Mouse (Mus musculus) midbrain, embryonic 11.5 days (tissue): ENCODE results near the gene Slc5a11. TPM values are rescaled to one million over a fixed set of nuclear protein-coding genes. Genes with fewer than 3 reads are reported as not detected.

Experiments used
- ATAC-seq: fragments of 200-750 bp; cut with Nextera tagmentation; 2 replicates; pipeline ENCODE4 v1.8.0; 2017; ENCODE audit warnings: moderate TSS enrichment, moderate library complexity; ENCODE audit not compliant: low FRiP score
- DNase-seq: peaks from one replicate; pipeline ENCODE4 v3.0.0; 2015; ENCODE audit warnings: low spot score; ENCODE audit errors: missing footprints
- H3K27ac ChIP-seq: fragments of 300-500 bp; sonication (generic); 2 replicates; pipeline ENCODE4 v1.5.1; 2014; ENCODE audit warnings: low read depth, low read length
- H3K27me3 ChIP-seq: fragments of 300-500 bp; sonication (generic); 2 replicates; pipeline ENCODE4 v1.6.1; 2014; ENCODE audit warnings: mild to moderate bottlenecking, low read length, moderate library complexity, mixed read lengths; ENCODE audit not compliant: control insufficient read depth, insufficient read depth
- H3K36me3 ChIP-seq: fragments of 300-500 bp; sonication (generic); 2 replicates; pipeline ENCODE4 v1.6.1; 2014; ENCODE audit warnings: mild to moderate bottlenecking, low read length, moderate library complexity, mixed read lengths; ENCODE audit not compliant: control insufficient read depth, insufficient read depth
- H3K4me1 ChIP-seq: fragments of 300-500 bp; sonication (generic); 2 replicates; pipeline ENCODE4 v1.6.1; 2014; ENCODE audit warnings: low read length; ENCODE audit not compliant: control insufficient read depth, insufficient read depth
- H3K4me2 ChIP-seq: fragments of 300-500 bp; sonication (generic); 2 replicates; pipeline ENCODE4 v1.6.1; 2014; ENCODE audit warnings: mild to moderate bottlenecking, moderate library complexity
- H3K4me3 ChIP-seq: fragments of 300-500 bp; sonication (generic); 2 replicates; pipeline ENCODE4 v1.5.1; 2014; ENCODE audit warnings: low read depth, low read length
- H3K9ac ChIP-seq: fragments of 300-500 bp; sonication (generic); 2 replicates; pipeline ENCODE4 v1.6.1; 2014; ENCODE audit warnings: low read length
- H3K9me3 ChIP-seq: fragments of 300-500 bp; sonication (generic); 2 replicates; pipeline ENCODE4 v1.6.1; 2016; ENCODE audit warnings: low read length; ENCODE audit not compliant: control insufficient read depth
- WGBS: fragments of 180-500 bp; shearing (Covaris S2); extraction: QIAGEN DNeasy Blood & Tissue Kit; methylation state at CpG from one replicate; pipeline ENCODE4 v1.1.7; 2014; 5-methylcytosine and 5-hydroxymethylcytosine counted together
- polyA plus RNA-seq: library from polyadenylated mRNA; unstranded; fragments of >200 nt; fragmentation: Nextera tagmentation; extraction: Ambion mirVana; gene quantifications from 2 replicates; pipeline ENCODE4 v1.2.1, GENCODE M21; 2014

The Slc5a11 gene
- polyA plus RNA-seq, 1 experiment from 2014 or later = 0.07 TPM

DNA sequence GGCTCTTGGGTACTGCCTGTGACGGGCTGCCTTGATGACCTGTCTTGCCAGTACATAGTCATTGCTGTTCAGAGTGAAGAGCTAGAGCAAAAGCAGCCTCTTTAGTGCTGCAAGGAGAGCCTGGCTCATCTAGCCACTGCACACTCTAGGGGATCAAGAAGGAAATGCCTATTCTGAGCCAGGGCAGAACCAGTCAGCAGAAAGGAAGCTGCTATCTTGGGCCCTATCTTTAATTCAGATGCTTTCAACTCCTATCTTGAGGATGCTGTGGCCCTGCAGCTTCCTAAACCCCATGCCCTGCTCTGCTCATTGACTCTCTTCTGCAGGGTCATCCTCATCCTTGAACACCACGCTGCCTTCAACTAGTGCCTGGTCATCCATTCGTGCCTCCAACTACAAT is 26.1 kb upstream of the Slc5a11 start:
- Histone ChIP-seq H3K9ac (no peak overlapping the region), H3K4me2 (no peak overlapping the region), H3K9me3 (no peaks in the 10 kb centered on the region), H3K4me1 (no peaks in the 10 kb centered on the region), H3K4me3 (no peak overlapping the region), H3K27me3 (no peaks in the 10 kb centered on the region), H3K27ac (no peak overlapping the region), H3K36me3 (peaks cover 37% of the 10 kb centered on the region)
- DNase-seq (no peak), ATAC-seq (no peak)
- 90% methylated on average over 3 of the region's 3 CpGs for WGBS

DNA sequence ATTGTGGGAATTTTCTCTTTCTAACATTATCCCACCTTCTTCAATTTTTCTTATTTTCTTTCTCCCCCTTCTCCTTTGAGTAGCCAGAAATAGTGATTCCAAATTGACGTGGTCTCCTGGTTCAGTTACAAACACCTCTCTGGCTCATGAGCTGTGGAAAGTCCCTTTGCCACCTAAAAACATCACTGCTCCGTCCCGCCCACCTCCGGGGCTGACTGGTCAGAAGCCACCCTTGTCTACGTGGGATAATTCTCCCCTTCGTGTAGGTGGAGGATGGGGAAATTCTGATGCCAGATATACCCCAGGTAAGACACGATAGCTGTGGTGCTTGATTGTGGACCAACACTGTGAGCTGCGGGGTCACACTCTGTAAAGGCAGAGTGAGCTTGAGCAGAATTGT is 24.8 kb upstream of the Slc5a11 start:
- ATAC-seq = no peak
- 96% methylated on average over 8 of the region's 8 CpGs for WGBS

GRCm38 (mm10) chr7:123191731-123192130 is 22.8 kb upstream of the Slc5a11 start:
- Histone ChIP-seq H3K9me3 (no peaks in the 10 kb centered on the region), H3K27me3 (no peaks in the 10 kb centered on the region), H3K4me2 (no peak overlapping the region), H3K36me3 (peaks cover 27% of the 10 kb centered on the region), H3K4me1 (no peaks in the 10 kb centered on the region), H3K9ac (no peak overlapping the region), H3K4me3 (no peak overlapping the region), H3K27ac (no peak overlapping the region)
- WGBS = 95% methylated on average over 5 of the region's 5 CpGs
- ATAC-seq (no peak), DNase-seq (no peak)

More for the DNA sequence above, 24.8 kb upstream of the Slc5a11 start:
- no peaks in the 10 kb centered on the region for H3K4me1 ChIP-seq
- H3K9me3 ChIP-seq = no peaks in the 10 kb centered on the region
- no peak for DNase-seq
- H3K27ac ChIP-seq = no peak overlapping the region
- H3K36me3 ChIP-seq = peaks cover 33% of the 10 kb centered on the region
- H3K9ac ChIP-seq = no peak overlapping the region
- no peaks in the 10 kb centered on the region for H3K27me3 ChIP-seq
- no peak overlapping the region for H3K4me2 ChIP-seq
- H3K4me3 ChIP-seq = no peak overlapping the region

- no peak overlapping the region for H3K4me3 ChIP-seq
- H3K9ac ChIP-seq = no peak overlapping the region
- 95% methylated on average over 12 of the region's 12 CpGs for WGBS
- no peaks in the 10 kb centered on the region for H3K4me1 ChIP-seq
- peaks cover 24% of the 10 kb centered on the region for H3K36me3 ChIP-seq
- no peak overlapping the region for H3K27ac ChIP-seq
- no peaks in the 10 kb centered on the region for H3K9me3 ChIP-seq
- DNase-seq (no peak), ATAC-seq (no peak)
- no peak overlapping the region for H3K4me2 ChIP-seq
- H3K27me3 ChIP-seq = no peaks in the 10 kb centered on the region
Measured at GRCm38 (mm10) chr7:123193201-123193600, 21.4 kb upstream of the Slc5a11 start.

DNA sequence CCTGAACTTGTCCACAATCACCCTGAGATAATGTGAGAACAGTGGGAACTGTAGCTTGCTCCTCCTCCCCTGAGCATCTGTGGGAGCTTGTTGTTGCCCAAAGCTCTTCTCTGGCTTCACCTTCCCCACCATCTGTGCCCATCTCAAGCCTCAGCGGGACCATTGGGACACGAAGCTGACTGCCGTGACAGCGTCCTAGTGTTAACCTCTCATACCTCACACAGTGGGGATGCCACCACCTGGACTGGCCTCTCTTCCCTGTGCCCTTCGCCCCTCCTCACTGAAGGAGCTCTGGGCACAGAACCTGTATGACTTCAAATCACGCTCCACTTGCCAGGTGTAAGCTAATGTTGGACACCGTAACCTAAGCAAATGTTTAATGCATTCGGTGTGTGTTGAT is 19.9 kb upstream of the Slc5a11 start:
- Histone ChIP-seq H3K27me3 (no peaks in the 10 kb centered on the region), H3K4me1 (no peaks in the 10 kb centered on the region), H3K9ac (no peak overlapping the region), H3K4me3 (no peak overlapping the region), H3K36me3 (peaks cover 13% of the 10 kb centered on the region), H3K4me2 (no peak overlapping the region), H3K9me3 (no peaks in the 10 kb centered on the region), H3K27ac (no peak overlapping the region)
- DNase-seq (no peak), ATAC-seq (no peak)
- WGBS = 91% methylated on average over 8 of the region's 8 CpGs

- Histone ChIP-seq H3K27ac (no peak overlapping the region), H3K4me3 (no peak overlapping the region), H3K9me3 (no peaks in the 10 kb centered on the region), H3K36me3 (peaks cover 7% of the 10 kb centered on the region; the same call in 1 of the 2 replicates), H3K9ac (no peak overlapping the region), H3K4me1 (no peaks in the 10 kb centered on the region), H3K27me3 (no peaks in the 10 kb centered on the region), H3K4me2 (no peak overlapping the region)
- DNase-seq (no peak), ATAC-seq (no peak)
- 93% methylated on average over 5 of the region's 5 CpGs for WGBS
Measured at GRCm38 (mm10) chr7:123196432-123196831, 18.1 kb upstream of the Slc5a11 start.

DNA sequence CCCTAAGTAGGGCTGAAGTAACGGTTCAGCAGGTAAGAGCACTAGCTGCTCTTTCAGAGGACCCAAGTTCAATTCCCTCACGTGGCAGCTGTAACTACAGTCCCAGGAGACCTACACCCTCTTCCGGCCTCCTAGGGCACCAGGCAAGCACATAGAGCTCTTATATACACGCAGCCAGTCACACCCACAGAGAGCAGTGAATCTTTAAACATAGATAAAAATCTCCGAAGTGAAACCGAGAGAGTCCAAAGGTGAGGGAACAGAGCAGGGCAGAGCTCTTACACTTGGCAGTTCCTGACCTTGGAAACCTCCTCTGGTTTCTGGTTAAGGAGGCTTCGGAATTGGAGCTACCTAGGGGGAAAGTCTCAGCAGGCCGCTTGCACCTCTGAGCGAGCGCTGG is 15.9 kb upstream of the Slc5a11 start:
- H3K4me1 ChIP-seq = no peaks in the 10 kb centered on the region
- ATAC-seq = no peak
- no peaks in the 10 kb centered on the region for H3K27me3 ChIP-seq
- H3K9ac ChIP-seq = no peak overlapping the region
- no peak overlapping the region for H3K4me2 ChIP-seq
- H3K27ac ChIP-seq = no peak overlapping the region
- no peaks in the 10 kb centered on the region for H3K9me3 ChIP-seq
- 81% methylated on average over 10 of the region's 10 CpGs for WGBS
- no peak for DNase-seq
- no peak overlapping the region for H3K4me3 ChIP-seq
- peaks cover 3% of the 10 kb centered on the region; the same call in 1 of the 2 replicates for H3K36me3 ChIP-seq

DNA sequence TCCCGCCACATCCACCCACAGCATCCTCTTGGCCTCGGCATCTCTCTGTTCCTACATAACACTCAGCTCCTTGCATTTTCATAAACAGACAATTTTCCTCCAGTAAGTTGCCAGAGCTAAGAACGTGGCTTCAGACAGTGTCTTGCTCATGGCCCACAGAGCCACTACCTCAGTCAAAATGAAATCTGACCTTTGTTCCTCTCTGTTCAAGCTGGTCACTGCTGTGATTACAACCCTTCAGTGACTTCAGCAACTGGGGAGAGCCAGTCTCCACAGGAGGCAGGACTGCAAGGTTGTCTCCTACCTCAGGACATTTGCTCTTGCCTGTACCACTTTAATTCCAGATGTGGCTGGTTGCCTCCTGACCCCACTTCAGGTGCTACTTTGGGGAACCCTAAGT is 15.4 kb upstream of the Slc5a11 start:
- 0 out of 2 replicates have a peak, but pooled peaks cover 3% of the 10 kb centered on the region for H3K36me3 ChIP-seq
- ATAC-seq (no peak), DNase-seq (no peak)
- 80% methylated on average over 3 of the region's 3 CpGs for WGBS
- no peak overlapping the region for H3K4me2 ChIP-seq
- no peaks in the 10 kb centered on the region for H3K4me1 ChIP-seq
- no peak overlapping the region for H3K4me3 ChIP-seq
- no peak overlapping the region for H3K27ac ChIP-seq
- H3K27me3 ChIP-seq = no peaks in the 10 kb centered on the region
- H3K9ac ChIP-seq = no peak overlapping the region
- H3K9me3 ChIP-seq = no peaks in the 10 kb centered on the region

DNA sequence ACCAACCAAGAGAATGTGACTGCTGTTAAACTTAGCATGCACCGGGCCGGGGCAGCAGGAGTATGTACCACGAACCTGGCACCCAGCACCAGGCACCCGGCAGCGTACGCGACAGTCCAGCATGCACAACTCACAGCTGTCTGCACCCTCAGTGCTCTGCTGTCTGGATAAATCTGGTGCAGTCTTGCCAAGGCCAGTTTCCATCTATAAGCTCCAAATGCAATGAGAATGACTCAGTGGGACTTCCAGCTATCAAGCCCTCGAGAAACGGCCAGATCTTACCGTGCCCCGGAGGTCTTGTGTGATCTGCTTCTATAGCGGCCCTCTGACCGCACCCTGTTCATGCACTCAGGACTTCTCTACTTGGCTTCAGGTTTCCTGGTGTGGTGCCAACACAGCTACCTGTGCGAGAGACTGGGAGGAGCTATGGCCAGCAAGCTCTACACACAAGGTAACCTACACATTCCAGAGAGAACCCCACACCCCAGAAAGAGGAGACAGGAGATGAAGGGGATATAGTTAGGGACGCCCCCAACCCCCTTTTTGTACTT is 14.8 kb upstream of the Slc5a11 start:
- DNase-seq (no peak), ATAC-seq (no peak)
- Histone ChIP-seq H3K4me1 (no peaks in the 10 kb centered on the region), H3K27me3 (no peaks in the 10 kb centered on the region), H3K4me2 (no peak overlapping the region), H3K9me3 (no peaks in the 10 kb centered on the region), H3K4me3 (no peak overlapping the region), H3K36me3 (0 out of 2 replicates have a peak, but pooled peaks cover 1% of the 10 kb centered on the region), H3K9ac (no peak overlapping the region), H3K27ac (no peak overlapping the region)
- WGBS = 95% methylated on average over 15 of the region's 15 CpGs
